Mouse (Mus musculus): ENCODE data around the gene Acad10. TPM values are rescaled to one million over a fixed set of nuclear protein-coding genes. Genes with fewer than 3 reads are reported as not detected.
"Not testable (repeated sequence)": the region's sequence is repeated elsewhere in the genome, so short reads cannot be mapped to it uniquely, and the experiment has no call there.

Gene Acad10
- total RNA-seq (2021), result 1 to 10 TPM; 4.2 to 4.3 TPM
- long read RNA-seq, experiment 1, partial matches to known transcripts, result 2 of 5 reads
- long read RNA-seq, experiment 1, other reads (novel, unspliced or antisense), result 3 of 5 reads
- long read RNA-seq, experiment 2, partial matches to known transcripts, result 0 of 2 reads
- long read RNA-seq, experiment 2, other reads (novel, unspliced or antisense), result 1 of 2 reads

DNA sequence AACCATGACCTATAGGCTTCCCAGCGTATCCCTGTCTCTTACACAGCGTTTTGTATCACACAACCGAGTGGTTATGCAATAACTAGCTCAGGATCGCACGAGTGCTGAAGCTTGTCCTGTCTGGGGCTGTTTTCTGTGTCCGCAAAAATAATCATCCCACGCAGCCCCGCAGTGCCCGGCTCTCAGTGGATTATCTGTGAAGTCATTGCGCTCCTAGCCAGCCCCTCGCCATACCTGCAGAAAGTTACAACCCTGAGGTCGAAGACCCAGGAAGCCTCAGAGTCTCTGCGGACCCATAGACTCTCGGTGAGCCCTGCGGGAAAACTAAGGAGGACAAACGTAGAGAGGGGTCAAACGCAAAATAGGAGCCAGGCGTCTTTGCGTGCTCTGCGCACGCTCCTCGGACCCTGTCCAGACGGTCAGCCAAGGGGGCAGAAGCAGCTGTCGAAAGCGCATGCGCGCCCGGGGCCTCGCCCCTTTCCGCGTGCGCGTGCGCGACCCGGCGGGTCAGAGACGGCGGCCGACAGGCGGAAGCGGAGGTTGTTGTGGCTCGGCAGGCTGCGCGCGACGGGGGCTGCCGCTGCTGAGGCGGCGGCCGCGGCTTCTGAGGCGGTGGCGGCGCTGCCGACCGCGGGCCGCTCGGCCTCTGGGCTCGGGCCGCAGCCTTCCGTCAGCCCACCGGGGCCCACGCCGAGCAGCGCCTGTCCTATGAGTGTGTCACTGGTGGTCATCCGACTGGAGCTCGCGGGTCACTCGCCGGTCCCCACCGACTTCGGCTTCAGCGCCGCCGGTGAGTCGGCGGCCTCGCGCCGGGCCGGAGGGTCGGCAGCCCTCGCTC, at the start of gene Acad10, which contains the start of gene Brap:
Gene Acad10, minus strand, starts transcription at position 456 of the 838 bp plus-strand sequence.
Gene Brap, plus strand, starts transcription at position 505 of the 838 bp plus-strand sequence.
- no peak for TF ChIP-seq CTCF (conservative IDR thresholded peaks at IDR 0.05)
- peak; percentile 93 to 95 for DNase-seq (ENCODE audit: low spot score in 2 of 2)
- Histone ChIP-seq H3K27ac (peak within 1 kb of the TSS; percentile 98), H3K4me3 (peak within 1 kb of the TSS; percentile 69)

GRCm38 (mm10) chr5:121704512-121705248, 44.4 kb upstream of the Acad10 start:
- Histone ChIP-seq H3K27ac (no peak overlapping the region), H3K4me3 (peak overlapping the region; percentile 39)
- DNase-seq (ENCODE audit: low spot score in 2 of 2), result no peak
- TF ChIP-seq CTCF (conservative IDR thresholded peaks at IDR 0.05), result no peak

GRCm38 (mm10) chr5:121703341-121703740, 43.0 kb upstream of the Acad10 start:
- no peak for TF ChIP-seq CTCF (conservative IDR thresholded peaks at IDR 0.05)
- DNase-seq (ENCODE audit: low spot score in 2 of 2), result no peak

GRCm38 (mm10) chr5:121701111-121701769, 40.9 kb upstream of the Acad10 start:
- no peak for TF ChIP-seq CTCF (conservative IDR thresholded peaks at IDR 0.05)
- Histone ChIP-seq H3K4me3 (no peak overlapping the region), H3K27ac (no peak overlapping the region)
- DNase-seq (ENCODE audit: low spot score in 2 of 2), result no peak

More at GRCm38 (mm10) chr5:121703341-121703740, 43.0 kb upstream of the Acad10 start:
- H3K4me3 ChIP-seq, result no peak overlapping the region
- H3K27ac ChIP-seq, result no peak overlapping the region

GRCm38 (mm10) chr5:121700496-121700895, 40.2 kb upstream of the Acad10 start:
- DNase-seq (ENCODE audit: low spot score in 2 of 2), result peak; percentile 31 to 81
- no peak for TF ChIP-seq CTCF (conservative IDR thresholded peaks at IDR 0.05)
- peak overlapping the region; percentile 4; the same call in 1 of the 2 replicates for H3K27ac ChIP-seq
- peak overlapping the region; percentile 24; the same call in 1 of the 2 replicates for H3K4me3 ChIP-seq

GRCm38 (mm10) chr5:121699891-121700290, 39.6 kb upstream of the Acad10 start:
- no peak for DNase-seq (ENCODE audit: low spot score in 2 of 2)
- no peak for TF ChIP-seq CTCF (conservative IDR thresholded peaks at IDR 0.05)
- Histone ChIP-seq H3K27ac (no peak overlapping the region), H3K4me3 (no peak overlapping the region)

- no peak overlapping the region for H3K27ac ChIP-seq
- no peak overlapping the region for H3K4me3 ChIP-seq
- DNase-seq (ENCODE audit: low spot score in 2 of 2), result no peak
- no peak for TF ChIP-seq CTCF (conservative IDR thresholded peaks at IDR 0.05)
Observed at GRCm38 (mm10) chr5:121696761-121697160, 36.4 kb upstream of the Acad10 start.

DNA sequence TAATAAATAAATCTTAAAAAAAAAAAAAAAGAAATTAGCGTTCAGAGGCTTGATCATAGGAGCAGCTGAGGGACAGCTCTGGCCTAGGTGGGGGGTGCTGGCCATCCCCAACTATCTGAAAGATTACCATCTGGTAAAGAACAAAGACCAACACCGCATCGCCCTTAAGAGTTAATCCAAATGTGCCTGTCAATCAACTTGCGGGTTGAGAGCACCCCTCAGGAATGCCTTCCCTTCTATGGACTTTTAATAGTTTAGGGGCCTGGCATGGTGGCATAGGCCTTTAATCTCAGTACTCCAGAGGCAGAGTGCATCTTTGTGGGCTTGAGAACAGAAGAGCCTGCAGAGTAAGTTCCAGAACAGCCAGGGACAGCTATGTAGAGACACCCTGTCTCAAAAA, 32.6 kb upstream of the Acad10 start:
- Histone ChIP-seq H3K4me3 (no peak overlapping the region), H3K27ac (no peak overlapping the region)
- no peak for DNase-seq (ENCODE audit: low spot score in 2 of 2)
- no peak for TF ChIP-seq CTCF (conservative IDR thresholded peaks at IDR 0.05)

DNA sequence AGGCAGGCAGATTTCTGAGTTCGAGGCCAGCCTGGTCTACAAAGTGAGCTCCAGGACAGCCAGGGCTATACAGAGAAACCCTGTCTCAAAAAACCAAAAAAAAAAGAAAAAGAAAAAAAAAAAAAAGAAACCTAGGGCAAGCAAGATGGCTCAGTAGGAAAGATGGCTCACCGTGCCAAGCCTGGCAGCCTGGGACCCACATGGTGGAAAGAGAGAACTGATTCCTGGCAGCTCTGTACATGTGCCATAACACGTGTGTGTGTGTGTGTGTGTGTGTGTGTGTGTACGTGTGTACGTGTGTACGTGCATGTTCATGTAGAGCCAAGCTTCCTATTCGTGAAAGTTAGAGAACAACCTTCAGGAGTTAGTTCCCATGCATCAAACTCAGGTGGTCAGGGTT, 31.1 kb upstream of the Acad10 start:
- peak overlapping the region; percentile 59; the same call in 1 of the 2 replicates for H3K27ac ChIP-seq

DNA sequence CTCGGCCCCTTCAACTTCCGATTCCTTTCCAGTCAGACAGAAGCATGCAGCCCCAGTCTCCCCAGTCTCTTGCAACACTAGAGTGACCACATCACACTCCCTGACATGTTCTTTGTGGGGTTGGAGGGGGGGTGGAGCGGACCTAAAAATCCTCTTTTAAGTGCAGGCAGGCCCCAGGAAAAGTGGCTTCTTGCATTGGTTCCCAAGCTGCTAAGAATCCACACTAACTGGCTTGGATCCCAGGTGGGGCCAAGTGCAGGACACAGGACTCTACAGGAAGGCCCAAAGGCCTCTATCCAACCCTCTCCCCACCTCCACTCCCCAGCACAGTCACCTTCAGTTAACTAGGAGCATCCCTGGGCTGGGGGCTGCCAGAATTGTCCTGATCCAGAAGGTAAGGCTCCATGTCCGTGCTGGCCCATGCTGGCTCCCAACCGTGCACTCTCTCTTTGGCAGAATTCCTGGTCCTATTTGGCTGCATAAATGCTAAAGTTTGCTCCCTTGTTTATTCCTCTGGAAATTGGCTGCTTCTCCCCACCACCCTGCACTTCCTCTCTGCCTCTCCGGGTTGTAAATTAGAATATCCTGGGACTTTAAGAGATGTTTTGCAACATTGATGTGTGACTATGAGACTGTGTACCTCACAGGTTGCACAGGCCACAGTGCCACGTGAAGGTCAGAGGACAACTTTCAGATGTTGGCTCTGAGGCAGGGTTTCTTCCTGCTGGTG, 30.3 kb upstream of the Acad10 start:
- TF ChIP-seq CTCF (conservative IDR thresholded peaks at IDR 0.05), result no peak
- DNase-seq (ENCODE audit: low spot score in 2 of 2), result no peak
- Histone ChIP-seq H3K4me3 (no peak overlapping the region), H3K27ac (peak overlapping the region; percentile 59; the same call in 1 of the 2 replicates)

More for the DNA sequence above, 31.1 kb upstream of the Acad10 start:
- not testable (repeated sequence) for DNase-seq (ENCODE audit: low spot score in 2 of 2); H3K4me3 ChIP-seq

GRCm38 (mm10) chr5:121686113-121686898, 26.0 kb upstream of the Acad10 start:
- peak; percentile 67 for TF ChIP-seq CTCF (conservative IDR thresholded peaks at IDR 0.05)
- peak overlapping the region; percentile 40 for H3K27ac ChIP-seq
- no peak for DNase-seq (ENCODE audit: low spot score in 2 of 2)
- no peak overlapping the region for H3K4me3 ChIP-seq
